Mouse (Mus musculus) myocyte (in vitro differentiated cells): ENCODE data around the gene 4930568D16Rik. TPM values are rescaled to one million over a fixed set of nuclear protein-coding genes. Genes with fewer than 3 reads are reported as not detected.

Experiments
- H3K27me3 ChIP-seq: one replicate; pipeline ENCODE4 v1.6.1; 2011; ENCODE audit not compliant: control insufficient read depth, insufficient read depth, insufficient read length
- H3K36me3 ChIP-seq: one replicate; pipeline ENCODE4 v1.6.1; 2011; ENCODE audit not compliant: control insufficient read depth, insufficient read depth
- H3K4me2 ChIP-seq: one replicate; pipeline ENCODE4 v1.6.1; 2011; ENCODE audit warnings: low read depth, control low read depth
- H3K4me3 ChIP-seq: one replicate; pipeline ENCODE4 v1.5.1; 2011; ENCODE audit warnings: mild to moderate bottlenecking, control low read depth, moderate library complexity
- H3K79me2 ChIP-seq: one replicate; pipeline ENCODE4 v1.6.1; 2011; ENCODE audit not compliant: control insufficient read depth, insufficient read depth
- H3ac ChIP-seq: one replicate; pipeline ENCODE4 v1.6.1; 2011; ENCODE audit not compliant: control insufficient read depth, insufficient read length
- CEBPB ChIP-seq: IDR thresholded peaks from 2 replicates; pipeline ENCODE4 v1.6.1; 2011; ENCODE audit warnings: mild to moderate bottlenecking, moderate library complexity; ENCODE audit not compliant: poor library complexity, insufficient read depth, severe bottlenecking
- E2F4 ChIP-seq: IDR thresholded peaks from one replicate; pipeline ENCODE4 v1.6.1; 2011; ENCODE audit warnings: mild to moderate bottlenecking, control low read depth, moderate library complexity; ENCODE audit not compliant: insufficient read depth
- MAX ChIP-seq: IDR thresholded peaks from one replicate; pipeline ENCODE4 v1.6.1; 2011; ENCODE audit warnings: low read depth, mild to moderate bottlenecking, control low read depth
- MYOD1 ChIP-seq, 3 experiments: IDR thresholded peaks; one replicate each; pipeline ENCODE4 v1.6.1; 2011; ENCODE audit warnings: control low read depth in 2 of 3, low read depth in 2 of 3, mild to moderate bottlenecking in 2 of 3, moderate library complexity in 1 of 3; ENCODE audit not compliant: insufficient read length in 2 of 3, control insufficient read depth in 1 of 3
- MYOG ChIP-seq, 3 experiments: IDR thresholded peaks; one replicate each; pipeline ENCODE4 v1.6.1; 2011; ENCODE audit warnings: control low read depth in 2 of 3, low read depth in 2 of 3, mild to moderate bottlenecking in 2 of 3; ENCODE audit not compliant: insufficient read length in 2 of 3, control insufficient read depth in 1 of 3, insufficient read depth in 1 of 3
- POLR2A ChIP-seq: IDR thresholded peaks from one replicate; pipeline ENCODE4 v1.6.1; 2011; ENCODE audit warnings: low read depth, mild to moderate bottlenecking, control low read depth, moderate library complexity; ENCODE audit not compliant: insufficient read length
- POLR2AphosphoS2 ChIP-seq: IDR thresholded peaks from one replicate; pipeline ENCODE4 v1.6.1; 2011; ENCODE audit warnings: low read depth, control low read depth; ENCODE audit not compliant: insufficient read length
- REST ChIP-seq: IDR thresholded peaks from one replicate; pipeline ENCODE4 v1.6.1; 2011; ENCODE audit warnings: mild to moderate bottlenecking, control low read depth, moderate library complexity; ENCODE audit not compliant: insufficient read depth, insufficient read length
- SRF ChIP-seq: IDR thresholded peaks from one replicate; pipeline ENCODE4 v1.6.1; 2011; ENCODE audit warnings: low read depth; ENCODE audit not compliant: control insufficient read depth, insufficient read length
- TCF12 ChIP-seq: IDR thresholded peaks from one replicate; pipeline ENCODE4 v1.6.1; 2011; ENCODE audit warnings: mild to moderate bottlenecking, control low read depth; ENCODE audit not compliant: poor library complexity, insufficient read depth, severe bottlenecking
- TCF3 ChIP-seq: IDR thresholded peaks from one replicate; pipeline ENCODE4 v1.6.1; 2011; ENCODE audit warnings: low read depth, control low read depth; ENCODE audit not compliant: insufficient read length
- USF1 ChIP-seq: IDR thresholded peaks from one replicate; pipeline ENCODE4 v1.6.1; 2011; ENCODE audit warnings: low read depth, mild to moderate bottlenecking, control low read depth, moderate library complexity
- polyA plus RNA-seq: library from polyadenylated mRNA; unstranded; fragments of >200 nt; fragmentation: generic; extraction: Trizol; gene quantifications from one replicate; pipeline ENCODE4 v1.2.1, GENCODE M21; 2012; ENCODE audit warnings: missing spikeins

Gene 4930568D16Rik
- polyA plus RNA-seq, 1 experiment, result not detected

DNA sequence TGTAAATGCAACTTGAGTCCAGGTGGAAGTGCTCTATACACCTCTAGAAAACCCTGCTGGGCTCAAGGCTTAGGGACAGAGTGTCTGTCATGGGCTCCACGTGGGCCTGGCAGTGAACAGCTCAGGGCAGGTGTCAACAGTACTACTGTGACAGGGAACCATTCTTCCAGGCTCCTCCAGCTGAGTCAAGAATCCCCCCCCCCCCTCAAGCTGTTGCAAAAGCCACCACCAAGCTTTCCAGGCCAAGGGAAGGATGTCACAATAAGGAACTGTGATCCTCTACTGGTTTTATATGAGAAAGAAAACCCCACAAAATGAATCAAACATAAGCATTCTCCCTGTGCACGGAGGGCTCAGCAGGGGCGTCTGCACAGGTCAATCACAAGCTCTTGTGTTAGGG lies 53.2 kb downstream of the 4930568D16Rik start:
- Histone ChIP-seq H3K79me2 (no peaks in the 10 kb centered on the region), H3K4me2 (no peak overlapping the region), H3K4me3 (no peak overlapping the region), H3K27me3 (no peaks in the 10 kb centered on the region), H3ac (no peak overlapping the region), H3K36me3 (peaks cover 40% of the 10 kb centered on the region)
- TF ChIP-seq POLR2A, result no peak
- no peak for TF ChIP-seq MYOD1 (IDR thresholded peaks at IDR 0.05; ENCODE audit: control insufficient read depth in 1 of 3, insufficient read length in 2 of 3, low read depth in 2 of 3)
- no peak for TF ChIP-seq MAX
- TF ChIP-seq MYOG (IDR thresholded peaks at IDR 0.05; ENCODE audit: control insufficient read depth in 1 of 3, insufficient read depth in 1 of 3, insufficient read length in 2 of 3, low read depth in 2 of 3), result no peak
- no peak for TF ChIP-seq SRF
- TF ChIP-seq E2F4, result no peak
- TF ChIP-seq TCF3, result no peak
- TF ChIP-seq USF1, result no peak
- TF ChIP-seq CEBPB, result no peak
- TF ChIP-seq POLR2AphosphoS2, result no peak
- TF ChIP-seq TCF12, result no peak
- TF ChIP-seq REST, result no peak

DNA sequence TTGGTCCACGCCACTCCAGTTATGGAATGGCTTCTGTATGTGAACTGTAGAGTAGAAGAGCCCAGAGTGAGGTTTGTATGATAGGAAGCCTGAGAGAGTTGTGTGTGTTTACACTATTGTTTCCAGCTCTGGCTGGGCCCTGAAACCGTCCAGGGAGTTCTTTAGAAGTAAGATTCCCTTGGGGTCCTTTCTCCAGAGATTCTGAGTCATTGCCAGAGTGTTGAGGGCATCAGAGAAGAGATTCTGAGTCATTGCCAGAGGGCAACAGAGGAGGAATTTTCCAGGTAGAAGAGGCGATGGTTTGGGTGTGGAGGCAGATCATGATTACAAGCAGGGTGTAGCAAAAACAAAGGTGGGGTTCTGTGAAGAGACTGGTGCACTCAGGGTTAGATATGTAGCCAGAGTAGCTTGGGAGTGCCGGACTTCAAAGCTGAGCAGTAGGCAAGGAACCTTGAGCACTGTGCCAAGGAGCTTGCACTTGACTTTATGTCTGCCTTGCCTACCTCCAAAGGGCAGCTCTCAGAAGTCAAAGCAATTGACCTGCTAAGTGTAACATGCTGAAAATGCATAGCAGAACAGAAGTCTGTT lies 57.5 kb downstream of the 4930568D16Rik start:
- peaks cover 30% of the 10 kb centered on the region for H3K36me3 ChIP-seq
- no peaks in the 10 kb centered on the region for H3K27me3 ChIP-seq
- no peak overlapping the region for H3K4me3 ChIP-seq
- H3K79me2 ChIP-seq, result no peaks in the 10 kb centered on the region
- no peak overlapping the region for H3K4me2 ChIP-seq
- TF ChIP-seq TCF3 (no peak), E2F4 (no peak), MAX (no peak), REST (no peak), SRF (no peak), MYOD1 (IDR thresholded peaks at IDR 0.05; ENCODE audit: control insufficient read depth in 1 of 3, insufficient read length in 2 of 3, low read depth in 2 of 3) (no peak), USF1 (no peak), TCF12 (no peak), POLR2A (no peak), CEBPB (no peak), POLR2AphosphoS2 (no peak), MYOG (IDR thresholded peaks at IDR 0.05; ENCODE audit: control insufficient read depth in 1 of 3, insufficient read depth in 1 of 3, insufficient read length in 2 of 3, low read depth in 2 of 3) (no peak)
- no peak overlapping the region for H3ac ChIP-seq

DNA sequence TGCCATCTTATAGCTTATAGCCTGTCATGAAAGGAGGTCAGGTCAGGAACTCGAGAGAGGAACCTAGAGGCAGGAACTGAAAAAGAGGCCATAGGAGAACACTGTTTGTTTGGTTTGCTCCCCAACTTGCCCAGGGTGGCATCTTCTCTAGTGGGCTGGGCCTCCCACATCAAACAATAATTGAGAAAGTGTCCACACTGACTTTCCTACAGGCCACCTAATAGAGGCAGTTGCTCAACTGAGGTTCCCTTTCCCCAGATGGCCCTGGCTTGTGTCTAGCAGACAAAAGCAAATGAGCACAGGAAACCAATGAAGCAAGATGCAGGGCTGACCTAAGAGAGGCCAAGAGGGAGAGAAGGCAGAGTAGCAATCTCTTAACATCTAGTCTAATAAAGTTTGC lies 59.4 kb downstream of the 4930568D16Rik start:
- H3K36me3 ChIP-seq, result peaks cover 15% of the 10 kb centered on the region

More for the DNA sequence above, 59.4 kb downstream of the 4930568D16Rik start:
- Histone ChIP-seq H3K79me2 (no peaks in the 10 kb centered on the region), H3K4me3 (no peak overlapping the region), H3ac (no peak overlapping the region), H3K4me2 (no peak overlapping the region), H3K27me3 (no peaks in the 10 kb centered on the region)
- no peak for TF ChIP-seq MYOG (IDR thresholded peaks at IDR 0.05; ENCODE audit: control insufficient read depth in 1 of 3, insufficient read depth in 1 of 3, insufficient read length in 2 of 3, low read depth in 2 of 3)
- TF ChIP-seq E2F4, result no peak
- no peak for TF ChIP-seq SRF

Other genes starting within 250 kb of the 4930568D16Rik start
- 102 TPM for gene Rab14, start 166.6 kb downstream of the 4930568D16Rik start, polyA plus RNA-seq
- 282 TPM for gene Gsn, start 111.3 kb downstream of the 4930568D16Rik start, polyA plus RNA-seq
- 170 TPM for gene Stom, start 30.8 kb downstream of the 4930568D16Rik start, polyA plus RNA-seq
- gene 4930402F06Rik, start 29.4 kb upstream of the 4930568D16Rik start, polyA plus RNA-seq, result not detected
- gene Ggta1, start 95.5 kb upstream of the 4930568D16Rik start, polyA plus RNA-seq, result 4.9 TPM
- gene Dab2ip, start 190.5 kb upstream of the 4930568D16Rik start, polyA plus RNA-seq, result 46.9 TPM